Mouse (Mus musculus) neutrophil, adult 5-6 weeks (primary cell): ENCODE measurements around the gene Thoc5. TPM values are rescaled to one million over a fixed set of nuclear protein-coding genes. Genes with fewer than 3 reads are reported as not detected.

Experiments
- ATAC-seq: fragments of 151-379, 151-347 bp; 2 replicates; pipeline ENCODE4 v1.8.0; 2017; ENCODE audit warnings: mild to moderate bottlenecking, moderate TSS enrichment; ENCODE audit not compliant: insufficient number of reproducible peaks, poor library complexity, low FRiP score, severe bottlenecking; ENCODE audit errors: extremely low read depth
- total RNA-seq: library from RNA; stranded (forward); fragments of 200-1000 nt; gene quantifications from 2 replicates; pipeline ENCODE4 v1.2.3, GENCODE M21; 2017

Gene Thoc5
- 39.8 and 48.9 TPM in 2 replicates for total RNA-seq

- peak; percentile 88 for ATAC-seq
Observed at GRCm38 (mm10) chr11:4894848-4895816, at the start of gene Thoc5. TSS of gene Thoc5 (plus strand) at chr11:4895320.

- ATAC-seq, result peak; percentile 21; the same call in 1 of the 2 replicates
Observed at GRCm38 (mm10) chr11:4848483-4849248, 46.5 kb upstream of the Thoc5 start.

GRCm38 (mm10) chr11:4849258-4849943 is 45.7 kb upstream of the Thoc5 start, which contains the start of gene Nf2:
TSS of gene Nf2 (minus strand) at chr11:4849536.
- ATAC-seq, result peak; percentile 98

- no peak for ATAC-seq
Observed at GRCm38 (mm10) chr11:4850404-4850803, 44.7 kb upstream of the Thoc5 start.

- ATAC-seq, result no peak
Observed at GRCm38 (mm10) chr11:4853021-4853420, 42.1 kb upstream of the Thoc5 start.

GRCm38 (mm10) chr11:4854181-4854580 is 40.9 kb upstream of the Thoc5 start:
- ATAC-seq, result no peak

GRCm38 (mm10) chr11:4858416-4858815 is 36.7 kb upstream of the Thoc5 start:
- ATAC-seq, result no peak

GRCm38 (mm10) chr11:4860986-4861385 is 34.1 kb upstream of the Thoc5 start:
- ATAC-seq, result no peak

GRCm38 (mm10) chr11:4861816-4862604 is 33.1 kb upstream of the Thoc5 start:
- ATAC-seq, result no peak

- no peak for ATAC-seq
Observed at GRCm38 (mm10) chr11:4862730-4863129, 32.4 kb upstream of the Thoc5 start.

- ATAC-seq, result peak; percentile 84
Observed at GRCm38 (mm10) chr11:4865645-4866251, 29.4 kb upstream of the Thoc5 start.

GRCm38 (mm10) chr11:4873755-4874475 is 21.2 kb upstream of the Thoc5 start, which contains the start of gene Nipsnap1:
TSS of gene Nipsnap1 (plus strand) at chr11:4873951.
- peak; percentile 98 for ATAC-seq

GRCm38 (mm10) chr11:4874551-4874950 is 20.6 kb upstream of the Thoc5 start:
- no peak for ATAC-seq

- ATAC-seq, result no peak
Observed at GRCm38 (mm10) chr11:4881087-4881486, 14.0 kb upstream of the Thoc5 start.

GRCm38 (mm10) chr11:4882892-4883627 is 12.1 kb upstream of the Thoc5 start:
- ATAC-seq, result no peak

- ATAC-seq, result peak; percentile 51; the same call in 1 of the 2 replicates
Observed at GRCm38 (mm10) chr11:4885385-4885903, 9.7 kb upstream of the Thoc5 start.
